Mouse (Mus musculus): ENCODE results near the gene Abcg2.

Abcg2 gene

DNA sequence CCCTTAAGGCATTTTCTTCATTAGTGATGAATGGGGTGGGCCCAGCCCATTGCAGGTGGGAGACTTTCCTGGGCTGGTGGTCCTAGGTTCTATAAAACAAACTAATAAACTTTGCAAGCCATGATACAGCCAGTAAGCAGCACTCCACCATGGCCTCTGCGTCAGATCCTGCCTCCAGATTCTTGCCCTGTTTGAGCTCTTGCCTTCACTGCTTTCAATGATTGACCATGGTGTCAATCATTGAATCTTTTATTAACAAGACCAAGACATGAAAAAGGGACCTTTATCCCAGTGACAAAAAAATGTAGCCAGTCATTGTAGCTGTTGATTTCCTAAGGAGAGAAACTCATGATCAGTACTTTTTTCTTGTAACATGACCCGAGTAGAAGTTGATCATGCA, 55.1 kb downstream of the Abcg2 start:
- DNase-seq = peak; percentile 32 to 68

DNA sequence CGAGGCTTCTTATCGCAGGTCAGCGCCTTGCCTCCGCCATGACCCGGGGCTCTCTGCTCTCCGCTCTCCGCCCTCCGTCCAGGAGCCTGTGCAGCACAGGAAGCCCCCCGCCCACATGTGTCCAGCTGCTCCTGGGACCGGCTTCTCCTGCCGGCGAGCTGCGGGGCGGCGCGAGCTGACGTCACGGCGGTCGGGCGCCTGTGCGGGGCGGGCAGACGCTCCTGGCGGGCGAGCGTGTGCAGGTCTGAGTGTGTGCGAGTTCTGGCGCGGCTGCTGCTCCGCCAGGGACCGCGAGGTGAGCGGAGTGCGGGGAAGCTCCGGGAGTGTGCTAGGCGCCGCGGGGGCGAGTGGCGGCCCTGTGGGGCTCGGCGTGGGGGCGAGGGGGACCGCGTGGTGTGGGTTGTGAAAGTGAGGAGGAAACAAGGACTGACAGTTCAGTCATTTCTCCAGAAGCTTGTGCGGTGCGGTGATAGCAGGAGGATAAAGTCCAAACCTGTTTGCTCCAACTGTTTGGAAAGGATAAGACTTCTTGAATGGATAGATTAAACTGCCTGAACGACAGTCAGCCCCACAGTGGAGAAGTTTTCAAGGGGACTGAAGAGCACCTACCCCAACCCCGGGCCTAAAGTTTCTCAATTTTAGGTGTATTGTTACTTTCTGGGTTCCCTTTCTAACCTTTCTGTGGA, 56.2 kb downstream of the Abcg2 start:
- peak; percentile 81 to 93 for DNase-seq

DNA sequence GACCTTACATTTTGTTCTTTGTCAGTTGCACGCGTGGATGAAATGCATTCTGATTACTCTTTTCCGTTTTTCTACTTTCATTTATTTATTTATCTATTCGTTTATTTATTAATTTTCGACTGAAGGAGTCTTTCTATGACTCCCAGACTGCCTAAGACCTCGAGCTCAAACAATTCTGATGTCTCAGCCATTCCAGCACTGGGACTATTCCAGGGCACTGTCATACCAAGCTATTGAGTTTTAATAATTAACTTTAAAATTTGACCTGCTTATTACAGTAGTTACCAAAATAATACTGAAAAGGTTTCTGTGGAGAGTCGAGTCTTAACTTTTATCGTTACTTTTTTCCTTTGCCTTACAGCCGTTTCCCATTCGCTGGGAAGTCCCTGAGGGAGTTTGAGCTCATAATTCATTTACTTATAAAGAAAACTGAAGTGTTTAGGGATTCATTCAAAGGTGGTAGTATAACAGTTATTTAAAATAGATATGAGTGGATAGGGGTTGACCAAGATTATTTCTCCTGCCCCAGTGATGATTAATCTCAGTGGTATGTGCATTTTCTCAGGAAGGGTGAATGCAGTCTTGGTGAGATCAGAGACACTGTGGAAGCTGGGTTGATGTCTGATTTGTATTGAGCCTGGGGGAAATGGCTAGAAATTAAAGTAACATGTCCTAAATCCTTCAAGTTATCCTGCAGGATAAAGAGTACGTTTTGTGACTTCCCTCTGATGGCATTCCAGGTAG, 56.9 kb downstream of the Abcg2 start:
- DNase-seq = peak in 1 of 2 experiments; percentile 23

DNA sequence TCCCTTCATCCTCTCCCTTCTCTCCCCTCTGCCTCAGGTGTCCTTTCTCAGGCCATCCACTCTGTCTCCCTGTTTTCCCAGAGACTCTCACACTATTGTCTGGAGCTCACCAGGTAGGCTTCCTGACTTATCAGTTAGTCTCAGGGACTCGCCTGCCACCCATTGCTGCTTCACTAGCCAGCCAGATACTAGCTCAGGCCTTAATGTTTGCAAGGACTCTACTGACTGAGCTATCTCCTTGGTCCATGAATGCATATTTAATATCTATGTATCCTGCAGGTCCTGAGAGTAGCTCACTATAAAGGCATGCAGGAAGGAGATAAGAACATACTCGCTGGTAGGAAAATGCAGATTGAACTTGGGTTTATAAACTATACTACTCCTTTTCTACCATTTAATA, 57.9 kb downstream of the Abcg2 start:
- DNase-seq = no peak

DNA sequence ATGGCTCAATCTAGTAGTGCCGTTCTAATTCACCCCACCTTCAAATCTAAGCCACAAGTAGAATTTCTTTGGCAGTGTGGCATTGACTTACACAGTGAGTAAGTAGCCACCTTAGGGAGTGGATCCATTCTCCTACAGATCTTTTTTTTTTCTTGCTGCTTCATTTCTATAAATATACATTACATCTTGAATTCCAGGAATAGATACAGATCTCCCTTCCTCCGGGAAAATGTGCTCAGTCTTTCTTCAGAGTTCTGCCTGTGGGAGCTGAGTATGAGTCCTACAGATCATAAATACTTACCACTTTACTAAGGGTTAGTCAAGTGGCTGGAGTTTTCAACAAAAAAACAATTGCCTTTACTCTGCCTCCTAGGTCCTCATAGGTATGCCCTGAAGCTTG, 60.3 kb downstream of the Abcg2 start:
- DNase-seq = no peak

DNA sequence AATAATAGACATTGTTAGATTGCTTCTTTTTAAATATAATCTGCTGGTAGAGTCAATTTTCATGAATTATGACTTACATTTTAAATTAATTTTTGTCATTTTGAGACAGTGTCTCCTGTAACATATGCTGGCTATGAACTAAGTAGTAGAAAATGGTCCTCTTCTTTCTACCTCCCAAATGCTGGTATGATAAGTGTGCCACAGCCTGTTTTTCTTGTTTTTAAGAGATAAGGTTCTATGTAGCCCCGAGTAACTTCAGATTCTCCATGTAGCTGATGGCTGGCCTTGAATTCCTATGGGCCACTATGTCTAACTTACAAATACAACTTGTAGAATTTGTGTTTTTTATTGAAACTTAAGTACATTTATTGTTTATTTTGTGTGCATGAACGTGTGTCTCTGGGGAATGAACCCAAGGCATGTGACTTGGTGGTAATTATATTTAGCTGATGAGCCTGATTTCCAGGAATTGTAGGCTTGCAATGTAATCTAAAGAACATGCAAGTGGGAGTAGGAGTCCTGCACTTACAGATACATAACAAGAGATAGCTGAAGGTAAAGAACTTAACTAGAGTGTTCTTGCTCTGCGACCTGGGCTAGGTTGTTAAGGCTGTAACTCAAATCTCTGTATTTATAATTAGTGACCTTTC, 63.9 kb downstream of the Abcg2 start:
- no peak for DNase-seq

DNA sequence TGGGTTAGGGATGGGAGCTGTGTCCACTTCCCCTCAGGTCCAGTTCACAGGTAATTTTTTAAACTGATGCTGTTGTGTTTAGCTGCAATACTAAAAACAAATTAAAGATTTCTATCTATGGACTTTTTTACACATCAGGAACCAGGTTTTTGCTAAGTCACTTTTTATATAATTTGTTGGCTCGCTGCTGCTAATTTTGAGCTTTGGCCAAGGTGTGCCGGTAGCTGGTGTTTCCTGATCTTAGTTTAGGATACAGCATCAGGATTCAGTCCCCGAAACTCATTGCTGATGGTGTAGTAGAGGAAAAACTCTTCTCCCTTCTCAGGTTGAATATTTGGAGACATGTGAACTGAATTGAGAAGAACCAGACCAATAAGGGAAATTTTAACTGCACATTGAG, 65.8 kb downstream of the Abcg2 start:
- DNase-seq = peak; percentile 11 to 47

DNA sequence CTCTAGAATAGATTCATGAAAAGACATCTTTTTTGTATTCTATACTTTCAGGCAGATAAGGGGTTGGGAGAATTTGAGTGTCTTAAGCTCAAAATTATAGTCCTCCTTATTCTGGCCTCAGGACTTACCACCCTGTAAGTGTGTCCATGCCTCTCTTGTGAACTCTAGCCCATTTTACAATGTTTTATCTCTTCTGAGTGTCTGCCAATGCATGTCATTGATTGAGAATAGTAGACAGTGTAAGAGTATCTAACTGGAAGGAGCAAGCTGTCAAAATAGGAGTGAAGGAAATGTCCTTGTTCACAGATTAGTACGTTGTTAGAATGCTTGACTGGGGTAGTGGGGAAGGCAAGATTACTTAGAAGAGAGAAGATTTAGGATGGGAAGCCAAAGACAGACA, 66.7 kb downstream of the Abcg2 start:
- DNase-seq = no peak

DNA sequence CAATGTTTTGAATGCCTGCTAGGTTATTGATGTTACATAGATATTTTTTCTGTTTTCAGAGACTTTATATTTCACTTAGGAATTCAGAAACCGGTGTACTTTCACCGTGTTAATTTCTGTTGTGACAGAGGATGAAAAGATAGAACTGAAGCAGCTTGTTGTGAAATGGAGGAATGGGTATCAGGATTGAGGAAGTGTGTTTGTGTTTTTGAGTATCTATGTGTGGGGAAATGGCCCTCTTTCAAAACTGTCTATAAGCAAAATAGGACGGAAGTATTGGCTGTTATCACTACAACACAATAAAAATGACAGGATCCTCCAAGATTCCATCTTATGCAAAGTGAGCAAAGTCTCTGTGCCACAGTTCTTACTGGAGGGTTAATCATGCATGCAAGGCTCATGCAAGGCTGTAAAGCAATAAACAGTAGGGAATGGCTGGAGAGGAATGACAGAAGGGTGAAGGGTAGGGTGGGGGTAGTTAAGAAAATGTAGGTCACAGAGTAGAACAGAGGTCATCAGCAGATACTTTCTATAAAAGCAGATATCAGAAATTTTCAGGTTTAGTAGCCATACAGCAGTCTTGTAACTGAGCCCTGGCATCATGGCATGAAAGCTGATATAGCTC, 76.7 kb downstream of the Abcg2 start:
- no peak for DNase-seq

DNA sequence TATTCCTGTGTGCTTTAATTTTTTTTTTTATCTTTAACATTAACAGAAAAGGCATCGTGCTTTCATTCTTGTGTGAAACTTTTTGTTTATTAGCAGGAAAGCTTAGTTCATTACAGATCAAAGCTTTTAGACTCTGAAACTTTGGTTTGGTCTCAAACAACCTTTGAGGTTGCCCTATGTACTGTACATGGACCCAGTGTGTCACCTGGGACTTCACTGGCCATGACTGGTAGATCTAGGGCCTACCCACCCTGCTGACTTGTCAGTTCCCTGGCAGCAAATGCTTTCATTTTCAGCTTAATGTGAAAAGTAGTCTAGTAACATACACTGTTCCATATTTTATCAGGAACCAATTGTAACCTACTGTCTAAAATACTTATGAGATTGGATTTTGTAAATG, 93.5 kb downstream of the Abcg2 start:
- DNase-seq = no peak

DNA sequence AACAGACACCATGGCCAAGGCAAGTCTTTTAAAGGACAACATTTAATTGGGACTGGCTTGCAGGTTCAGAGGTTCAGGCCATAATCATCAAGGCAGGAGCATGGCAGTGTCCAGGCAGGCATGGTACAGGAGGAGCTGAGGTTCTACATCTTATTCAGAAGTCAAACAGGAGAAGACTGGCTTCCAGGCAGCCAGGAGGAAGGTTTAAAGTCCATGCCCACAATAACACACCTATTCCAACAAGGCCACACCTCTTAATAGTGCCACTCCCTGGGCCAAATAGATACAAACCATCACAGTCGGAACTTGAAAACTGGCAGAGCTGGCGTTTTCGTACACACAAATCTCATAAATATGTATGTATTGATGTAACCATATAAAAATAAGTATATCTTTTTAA, 94.2 kb downstream of the Abcg2 start:
- no peak for DNase-seq

DNA sequence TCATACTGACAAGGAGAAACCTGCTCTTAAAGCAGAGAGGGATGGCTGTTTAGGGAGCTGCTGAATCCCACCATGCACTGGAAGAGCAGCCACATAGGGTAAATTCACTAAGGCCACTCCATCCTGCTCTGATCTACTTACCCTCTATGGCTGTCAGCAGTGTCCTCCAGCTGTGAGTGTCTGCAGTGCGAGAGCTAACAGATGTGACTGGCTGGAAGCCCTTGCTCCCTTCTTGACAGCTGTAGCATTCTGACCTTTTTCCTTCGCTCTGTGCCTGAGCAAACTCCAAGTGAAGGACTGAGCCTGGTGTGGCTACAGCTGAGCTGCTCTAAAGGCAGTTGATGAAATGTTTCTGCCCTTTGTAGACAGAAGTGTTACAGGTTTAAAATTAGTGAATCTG, 107.3 kb downstream of the Abcg2 start:
- no peak for DNase-seq

DNA sequence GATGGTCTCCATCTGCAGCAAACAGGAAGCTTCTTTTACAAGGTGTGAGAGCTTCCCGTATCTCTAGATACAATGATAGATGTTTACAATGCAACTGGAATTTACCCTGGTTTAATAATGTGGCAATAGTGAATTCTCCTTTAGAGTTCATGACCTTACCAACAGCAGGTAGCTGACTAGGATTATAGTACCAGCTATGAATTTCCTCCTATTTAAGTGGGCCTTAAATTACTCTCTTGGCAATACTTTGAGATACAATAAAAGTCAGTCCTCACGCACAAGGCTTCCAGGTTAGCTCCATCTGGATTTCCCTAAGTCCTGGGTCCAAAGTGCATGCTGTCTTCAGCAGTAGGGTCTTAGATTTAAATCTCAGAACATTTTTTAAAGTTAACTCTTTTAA, 109.9 kb downstream of the Abcg2 start:
- DNase-seq = no peak

DNA sequence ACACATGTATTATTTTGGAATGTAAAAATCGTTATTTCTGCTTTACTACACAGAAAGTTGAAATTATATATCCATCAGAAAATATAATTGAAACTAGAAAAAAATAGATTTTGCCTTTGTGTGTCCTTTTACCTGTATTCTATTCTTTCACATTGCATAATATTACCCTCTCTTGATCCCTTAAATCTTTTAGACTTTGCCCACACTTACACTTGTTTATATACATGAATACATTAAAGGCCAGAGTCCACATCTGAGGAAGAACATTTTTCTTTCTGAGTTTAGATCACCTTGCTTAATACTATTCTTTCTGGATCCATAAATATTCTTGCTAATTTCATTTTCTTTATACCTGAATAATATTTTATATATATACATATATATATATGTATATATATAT, 110.4 kb downstream of the Abcg2 start:
- no peak for DNase-seq

DNA sequence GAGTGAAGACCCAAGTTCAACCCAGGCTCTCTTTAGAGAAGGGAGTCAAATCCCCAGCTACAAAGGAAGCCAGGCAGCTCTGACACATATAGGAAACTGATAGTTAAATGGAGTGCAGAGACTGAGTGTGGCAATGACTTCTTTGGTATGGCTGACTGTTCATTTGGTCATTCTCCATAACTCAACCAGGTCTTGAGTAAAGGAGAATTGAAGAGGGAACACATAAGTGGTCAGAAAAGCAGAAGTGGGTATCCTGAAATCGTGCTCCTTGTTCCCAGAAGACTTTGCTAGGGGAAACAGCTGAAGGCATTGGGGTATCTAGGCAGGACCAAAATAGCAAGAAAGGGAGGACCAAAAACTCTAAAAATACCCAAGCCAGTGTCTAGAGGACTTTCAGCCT, 126.0 kb downstream of the Abcg2 start:
- DNase-seq = no peak

DNA sequence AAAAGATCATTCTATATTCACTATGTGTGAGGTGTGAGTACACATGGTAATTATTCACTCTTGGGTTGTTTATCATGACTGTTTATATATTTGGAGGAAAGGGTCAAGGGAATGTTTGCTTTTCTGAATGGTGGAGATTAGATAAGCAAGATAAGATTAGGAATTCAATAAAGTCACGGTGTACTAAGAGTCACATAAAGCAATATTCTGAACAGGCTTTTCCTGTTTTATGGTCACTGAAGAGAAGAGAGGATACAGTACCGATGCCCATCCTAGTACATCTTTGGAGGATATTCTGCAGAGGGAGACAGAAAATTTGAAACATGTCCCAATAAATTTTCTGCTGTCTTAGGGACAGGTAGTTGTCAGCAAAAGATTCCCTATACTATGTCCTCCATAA, 127.6 kb downstream of the Abcg2 start:
- DNase-seq = no peak

DNA sequence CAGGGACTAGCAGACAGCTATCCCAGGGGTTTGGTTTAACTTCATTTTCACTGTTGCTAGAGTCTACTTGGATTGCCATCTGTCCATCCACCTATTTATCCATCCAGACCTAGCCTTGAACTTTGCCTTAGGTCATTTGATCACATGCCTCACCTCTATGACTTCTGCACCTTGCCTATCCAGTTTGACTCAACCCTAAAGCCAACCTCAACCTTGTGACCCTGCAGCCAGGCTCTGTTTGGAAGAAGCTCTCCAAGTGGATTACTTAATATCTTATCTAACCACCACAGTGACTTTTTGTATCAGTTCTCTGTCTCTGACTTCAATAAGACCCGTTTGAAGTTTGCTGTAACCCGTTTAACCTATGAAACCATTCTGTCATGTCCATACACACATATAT, 149.5 kb downstream of the Abcg2 start:
- DNase-seq = no peak

DNA sequence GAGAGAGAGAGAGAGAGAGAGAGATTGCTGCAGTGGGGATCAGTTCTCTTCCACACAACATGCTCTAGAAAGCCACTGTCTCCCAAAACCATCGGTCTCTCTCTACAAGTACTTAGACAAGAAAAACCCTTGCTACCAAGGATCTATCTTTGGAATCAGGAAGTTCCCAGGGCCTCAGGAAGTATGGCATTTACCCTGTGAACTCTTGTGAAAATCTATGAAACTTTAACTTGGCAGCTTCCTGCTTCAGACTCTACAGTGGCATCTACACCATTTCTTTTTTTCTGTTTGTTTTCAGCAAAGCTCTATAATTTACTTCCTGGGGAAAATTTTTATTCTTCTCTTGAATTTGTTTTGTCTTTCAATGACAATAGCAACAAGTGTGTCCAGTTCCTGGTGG, 150.8 kb downstream of the Abcg2 start:
- DNase-seq = no peak
